Mouse (Mus musculus): ENCODE data around the gene Pum1.
"Not testable (repeated sequence)": the region's sequence is repeated elsewhere in the genome, so short reads cannot be mapped to it uniquely, and the experiment has no call there.

Gene Pum1

GRCm38 (mm10) chr4:130667686-130668085, 4.6 kb downstream of the Pum1 start:
- peak in 1 of 2 experiments; percentile 71 for DNase-seq (ENCODE audit: inconsistent age in 2 of 2, low spot score in 1 of 2)

DNA sequence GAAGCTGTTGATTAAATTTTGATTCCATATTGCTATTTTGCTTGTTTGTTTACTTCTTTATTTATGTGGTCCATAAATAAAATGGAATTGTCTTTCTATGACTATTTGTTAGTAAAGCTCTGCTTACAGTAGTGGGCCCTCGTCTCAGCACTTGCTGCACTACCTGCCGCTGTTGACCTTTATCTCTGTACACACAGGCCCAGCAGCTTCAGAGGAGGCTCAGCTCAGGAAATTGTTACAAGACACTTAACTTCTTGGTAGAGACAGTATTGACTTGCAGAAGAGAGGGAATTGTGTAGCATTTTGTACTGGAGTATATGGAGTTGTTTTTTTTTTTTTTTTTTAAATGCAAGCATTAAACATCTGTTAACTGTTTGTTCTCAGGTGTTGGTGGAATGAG, 5.4 kb downstream of the Pum1 start:
- no peak for DNase-seq (ENCODE audit: inconsistent age in 2 of 2, low spot score in 1 of 2)

- DNase-seq (ENCODE audit: inconsistent age in 2 of 2, low spot score in 1 of 2) = no peak
These were observed 5.9 kb downstream of the Pum1 start for GRCm38 (mm10) chr4:130668991-130669390.

DNA sequence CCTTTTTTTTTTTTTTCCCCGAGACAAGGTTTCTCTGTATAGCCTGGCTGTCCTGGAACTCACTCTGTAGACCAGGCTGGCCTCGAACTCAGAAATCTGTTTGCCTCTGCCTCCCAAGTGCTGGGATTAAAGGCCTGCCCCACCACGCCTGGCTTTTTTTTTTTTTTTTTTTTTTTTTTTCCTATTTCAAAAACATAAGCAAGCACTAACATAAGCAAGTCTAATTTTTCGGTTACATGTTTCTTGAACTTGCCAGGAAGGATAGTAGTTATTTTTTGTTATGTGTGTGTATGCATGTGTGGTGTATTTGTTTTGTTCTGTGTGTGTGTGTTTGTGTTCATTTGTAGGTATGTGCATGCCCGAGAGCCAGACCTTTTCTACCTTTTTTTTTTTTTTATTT, 6.9 kb downstream of the Pum1 start:
- not testable (repeated sequence) for DNase-seq (ENCODE audit: inconsistent age in 2 of 2, low spot score in 1 of 2)

GRCm38 (mm10) chr4:130671079-130671845, 8.1 kb downstream of the Pum1 start:
- no peak for DNase-seq (ENCODE audit: inconsistent age in 2 of 2, low spot score in 1 of 2)

- no peak for DNase-seq (ENCODE audit: inconsistent age in 2 of 2, low spot score in 1 of 2)
These were observed 9.0 kb downstream of the Pum1 start for GRCm38 (mm10) chr4:130672161-130672560.

- DNase-seq (ENCODE audit: inconsistent age in 2 of 2, low spot score in 1 of 2) = no peak
These were observed 13.6 kb downstream of the Pum1 start for GRCm38 (mm10) chr4:130676746-130677145.

- no peak for DNase-seq (ENCODE audit: inconsistent age in 2 of 2, low spot score in 1 of 2)
These were observed 15.0 kb downstream of the Pum1 start for GRCm38 (mm10) chr4:130678149-130678548.

- no peak for DNase-seq (ENCODE audit: inconsistent age in 2 of 2, low spot score in 1 of 2)
These were observed 17.6 kb downstream of the Pum1 start for GRCm38 (mm10) chr4:130680676-130681075.

GRCm38 (mm10) chr4:130683051-130683450, 19.9 kb downstream of the Pum1 start:
- DNase-seq (ENCODE audit: inconsistent age in 2 of 2, low spot score in 1 of 2) = not testable (repeated sequence)

GRCm38 (mm10) chr4:130693936-130694335, 30.8 kb downstream of the Pum1 start:
- no peak for DNase-seq (ENCODE audit: inconsistent age in 2 of 2, low spot score in 1 of 2)

GRCm38 (mm10) chr4:130694982-130695381, 31.9 kb downstream of the Pum1 start:
- no peak for DNase-seq (ENCODE audit: inconsistent age in 2 of 2, low spot score in 1 of 2)

DNA sequence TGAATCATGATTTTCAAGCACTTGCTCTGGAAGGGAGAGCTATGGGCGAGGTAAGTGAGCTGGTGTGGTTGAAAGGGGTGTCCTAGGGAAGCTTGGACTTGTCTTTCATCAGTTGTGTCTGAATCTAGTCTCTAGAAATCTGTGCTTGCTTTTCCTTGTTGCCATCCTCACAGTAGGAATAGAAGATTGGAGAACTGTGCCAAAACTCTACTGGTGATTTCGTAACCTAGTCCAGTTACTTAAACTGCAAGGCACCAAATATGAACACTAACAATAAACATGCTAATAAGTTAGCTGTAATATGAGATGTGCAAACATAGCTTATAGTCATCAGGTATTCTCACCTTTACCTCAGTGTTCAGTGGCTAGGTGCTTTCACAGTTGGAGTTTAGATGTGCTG, 37.9 kb downstream of the Pum1 start:
- peak in 1 of 2 experiments; percentile 46 for DNase-seq (ENCODE audit: inconsistent age in 2 of 2, low spot score in 1 of 2)

- no peak for DNase-seq (ENCODE audit: inconsistent age in 2 of 2, low spot score in 1 of 2)
These were observed 39.9 kb downstream of the Pum1 start for GRCm38 (mm10) chr4:130702835-130703535.

GRCm38 (mm10) chr4:130703601-130704000, 40.5 kb downstream of the Pum1 start:
- DNase-seq (ENCODE audit: inconsistent age in 2 of 2, low spot score in 1 of 2) = no peak

DNA sequence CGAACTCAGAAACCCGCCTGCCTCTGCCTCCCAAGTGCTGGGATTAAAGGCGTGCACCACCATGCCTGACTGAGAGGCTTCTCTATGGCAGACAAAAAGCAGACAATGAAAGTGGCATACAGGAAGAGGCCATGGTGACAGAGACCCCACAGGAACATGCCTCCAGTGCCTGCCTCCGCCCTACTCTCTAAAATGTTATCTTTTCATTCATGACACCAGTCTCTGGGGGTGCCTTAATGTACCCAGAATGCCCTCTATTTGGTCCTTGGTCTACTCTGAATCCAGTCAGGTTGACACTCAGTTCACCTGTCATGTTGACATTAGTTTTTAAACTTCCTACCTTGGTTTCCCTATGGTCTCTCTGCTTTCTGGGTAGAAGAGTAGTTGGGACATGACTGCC, 41.5 kb downstream of the Pum1 start:
- no peak for DNase-seq (ENCODE audit: inconsistent age in 2 of 2, low spot score in 1 of 2)

GRCm38 (mm10) chr4:130706215-130707000, 43.3 kb downstream of the Pum1 start:
- no peak for DNase-seq (ENCODE audit: inconsistent age in 2 of 2, low spot score in 1 of 2)

GRCm38 (mm10) chr4:130711353-130711848, 48.3 kb downstream of the Pum1 start:
- DNase-seq (ENCODE audit: inconsistent age in 2 of 2, low spot score in 1 of 2) = no peak

DNA sequence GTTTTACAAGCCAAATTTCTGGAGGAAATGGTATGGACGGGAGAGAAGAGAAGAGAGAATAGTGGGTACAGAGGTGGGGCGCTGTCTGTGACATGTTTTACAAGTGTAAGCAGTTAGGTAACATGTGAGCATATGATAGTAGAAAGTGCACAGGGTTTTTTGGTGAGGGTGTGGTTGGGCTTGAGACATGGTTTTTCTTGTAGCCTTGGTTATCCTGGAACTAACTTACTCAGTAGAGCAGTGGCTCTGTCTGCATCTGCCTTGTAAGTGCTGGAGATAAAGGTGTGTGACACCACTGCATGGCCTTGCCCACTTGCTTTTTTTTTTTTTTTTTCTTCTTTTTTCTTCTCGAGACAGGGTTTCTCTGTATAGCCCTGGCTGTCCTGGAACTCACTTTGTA, 49.2 kb downstream of the Pum1 start:
- DNase-seq (ENCODE audit: inconsistent age in 2 of 2, low spot score in 1 of 2) = no peak

DNA sequence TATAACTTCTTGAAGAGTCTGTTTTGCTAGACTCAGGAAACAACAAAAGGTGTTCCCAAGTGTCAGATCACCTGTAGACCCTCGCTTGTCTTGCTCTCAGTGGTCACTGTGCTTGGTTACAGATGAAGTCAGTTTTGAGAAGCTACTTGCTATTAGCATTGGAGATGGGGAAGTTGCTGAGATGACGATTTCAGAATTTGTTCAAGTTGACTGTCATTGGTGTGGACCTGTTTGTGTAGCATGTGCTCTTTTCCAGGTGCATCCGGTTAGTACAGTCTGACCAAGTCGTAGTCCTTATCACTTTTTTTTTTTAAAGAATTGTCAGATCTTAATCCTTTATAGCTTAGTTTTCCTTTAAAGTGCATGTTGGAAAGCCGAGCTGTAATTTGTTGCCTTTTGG, 50.3 kb downstream of the Pum1 start:
- DNase-seq (ENCODE audit: inconsistent age in 2 of 2, low spot score in 1 of 2) = no peak

DNA sequence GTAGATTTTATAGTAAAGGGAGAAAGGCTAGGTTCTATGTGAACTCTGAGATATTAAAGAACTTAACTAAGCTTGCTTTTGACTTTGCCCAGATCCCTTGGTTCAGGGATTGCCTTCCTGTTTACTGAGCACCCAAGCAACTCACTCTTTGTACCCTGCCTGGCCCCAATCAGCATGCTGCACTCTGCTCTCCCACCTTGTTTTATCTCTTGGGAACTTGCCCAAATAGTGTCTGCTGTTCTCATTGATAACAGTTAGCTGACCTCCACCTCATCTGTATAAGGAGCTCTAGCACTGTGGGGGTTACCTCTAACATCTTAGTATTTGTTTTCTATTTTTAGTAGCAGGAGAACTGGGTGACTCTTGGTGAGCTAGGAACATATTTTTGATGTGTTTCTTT, 52.0 kb downstream of the Pum1 start:
- no peak for DNase-seq (ENCODE audit: inconsistent age in 2 of 2, low spot score in 1 of 2)

DNA sequence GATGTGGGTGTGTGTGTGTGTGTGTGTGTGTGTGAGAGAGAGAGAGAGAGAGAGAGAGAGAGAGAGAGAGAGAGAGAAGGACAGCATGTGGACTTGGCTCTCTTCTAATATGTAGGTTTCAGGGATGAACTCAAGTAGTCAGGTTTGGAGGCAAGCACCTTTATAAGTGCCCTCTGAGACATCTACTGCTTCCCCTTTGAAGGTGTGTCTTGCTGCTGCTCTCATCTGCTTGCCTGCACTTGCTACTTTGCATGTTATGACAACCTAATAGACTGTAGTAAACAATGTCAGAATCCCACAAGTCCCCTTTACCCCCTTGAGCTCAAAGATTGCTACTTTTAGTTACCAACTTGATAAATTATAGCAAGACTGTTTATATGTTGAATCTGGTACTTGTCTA, 52.5 kb downstream of the Pum1 start:
- no peak for DNase-seq (ENCODE audit: inconsistent age in 2 of 2, low spot score in 1 of 2)

Data from adrenal gland, adult (tissue).